Comparison of ENCODE assay signal across 10 mouse cellular contexts in genomic region chr7:56348528-56348927, GRCm38 (mm10).
DNase-seq lines count a peak whose midpoint lies in the region; ATAC-seq and TF ChIP-seq lines count a peak whose summit lies in the region.
"Had no signal": no experiment of that assay in that cellular context is flagged by ENCODE, and none has a peak within 500 bp of the region (broad histone marks: within the 10 kb centered on the region; RNA-seq: fewer than 3 reads in every experiment).

No protein-coding gene starts in this region.

- no peak overlapping the region for H3K4me2 ChIP-seq in hindbrain, postnatal 0 days (ENCODE audit: low read depth, low read length)
- H3K4me2 ChIP-seq in hindbrain, embryonic 12.5 days (replicated peaks), result no peak overlapping the region
- H3K4me2 ChIP-seq in midbrain, postnatal 0 days (ENCODE audit: low read depth, low read length, poor library complexity, severe bottlenecking), result no peak overlapping the region
- H3K4me2 ChIP-seq in midbrain, embryonic 16.5 days (ENCODE audit: low read length), result no peak overlapping the region
- H3K4me2 ChIP-seq: lung, embryonic 15.5 days; neural tube, embryonic 13.5 days had no signal

- H3K4me3 ChIP-seq in hindbrain, postnatal 0 days (ENCODE audit: low read length), result no peak overlapping the region
- no peak overlapping the region for H3K4me3 ChIP-seq in hindbrain, embryonic 12.5 days
- no peak overlapping the region for H3K4me3 ChIP-seq in midbrain, postnatal 0 days (ENCODE audit: low read depth, low read length)
- no peak overlapping the region for H3K4me3 ChIP-seq in midbrain, embryonic 16.5 days (ENCODE audit: low read depth, low read length)
- H3K4me3 ChIP-seq: lung, embryonic 15.5 days; neural tube, embryonic 13.5 days had no signal

- intact Hi-C loops in heart, postnatal 14 days (cut with DNase I), result loop anchor here (2.0 kb wide), 1 partner anchor 14 kb away; no protein-coding TSS in a partner anchor

- ATAC-seq in hindbrain, postnatal 0 days, result no peak
- no peak for ATAC-seq in hindbrain, embryonic 12.5 days (ENCODE audit: low FRiP score)
- ATAC-seq in midbrain, postnatal 0 days (ENCODE audit: low FRiP score), result no peak
- no peak for ATAC-seq in midbrain, embryonic 16.5 days
- ATAC-seq in megakaryocyte-erythroid progenitor cell, adult 5-6 weeks (replicated peaks; ENCODE audit: low FRiP score, low TSS enrichment, poor library complexity, severe bottlenecking), result no peak

- H3K36me3 ChIP-seq in hindbrain, postnatal 0 days (ENCODE audit: insufficient read depth, low read length), result no peaks in the 10 kb centered on the region
- no peaks in the 10 kb centered on the region for H3K36me3 ChIP-seq in hindbrain, embryonic 12.5 days
- H3K36me3 ChIP-seq in midbrain, postnatal 0 days (ENCODE audit: insufficient read depth, low read length), result no peaks in the 10 kb centered on the region
- no peaks in the 10 kb centered on the region for H3K36me3 ChIP-seq in midbrain, embryonic 16.5 days (ENCODE audit: control insufficient read depth, insufficient read depth, low read length)
- H3K36me3 ChIP-seq: lung, embryonic 15.5 days; neural tube, embryonic 13.5 days had no signal

- no peak overlapping the region for H3K9ac ChIP-seq in hindbrain, postnatal 0 days (replicated peaks; ENCODE audit: low read length)
- H3K9ac ChIP-seq in hindbrain, embryonic 12.5 days, result no peak overlapping the region
- H3K9ac ChIP-seq in midbrain, postnatal 0 days (replicated peaks; ENCODE audit: low read length, poor library complexity, severe bottlenecking), result no peak overlapping the region
- no peak overlapping the region for H3K9ac ChIP-seq in midbrain, embryonic 16.5 days (ENCODE audit: low read depth, low read length)
- H3K9ac ChIP-seq: lung, embryonic 15.5 days; neural tube, embryonic 13.5 days had no signal

- 42% methylated on average over 3 of the region's 3 CpGs for WGBS in hindbrain, postnatal 0 days
- 64% methylated on average over 3 of the region's 3 CpGs for WGBS in hindbrain, embryonic 12.5 days
- WGBS in midbrain, postnatal 0 days, result 59% methylated on average over 3 of the region's 3 CpGs
- 60% methylated on average over 3 of the region's 3 CpGs for WGBS in midbrain, embryonic 16.5 days

- TF ChIP-seq CTCF in hindbrain, postnatal 0 days (IDR thresholded peaks at IDR 0.05; ENCODE audit: low read depth), result peak; percentile 54
- TF ChIP-seq CTCF in midbrain, postnatal 0 days (IDR thresholded peaks at IDR 0.05), result peak; percentile 69

- no peaks in the 10 kb centered on the region; the same call in 1 of the 2 replicates for H3K9me3 ChIP-seq in hindbrain, postnatal 0 days (ENCODE audit: low read length)
- no peaks in the 10 kb centered on the region for H3K9me3 ChIP-seq in hindbrain, embryonic 12.5 days (replicated peaks)
- H3K9me3 ChIP-seq in midbrain, postnatal 0 days (ENCODE audit: low read length), result no peaks in the 10 kb centered on the region
- no peaks in the 10 kb centered on the region; the same call in 1 of the 2 replicates for H3K9me3 ChIP-seq in midbrain, embryonic 16.5 days (replicated peaks; ENCODE audit: control insufficient read depth, low read length, poor library complexity, severe bottlenecking)
- H3K9me3 ChIP-seq: lung, embryonic 15.5 days; neural tube, embryonic 13.5 days had no signal

- H3K27me3 ChIP-seq in hindbrain, postnatal 0 days (ENCODE audit: insufficient read depth, low read length), result no peaks in the 10 kb centered on the region
- no peaks in the 10 kb centered on the region for H3K27me3 ChIP-seq in hindbrain, embryonic 12.5 days
- H3K27me3 ChIP-seq in midbrain, postnatal 0 days (ENCODE audit: insufficient read depth, low read length), result no peaks in the 10 kb centered on the region
- H3K27me3 ChIP-seq in midbrain, embryonic 16.5 days (ENCODE audit: control insufficient read depth, insufficient read depth, low read depth, low read length), result no peaks in the 10 kb centered on the region
- H3K27me3 ChIP-seq: lung, embryonic 15.5 days; neural tube, embryonic 13.5 days had no signal

- DNase-seq in adrenal gland, postnatal 14 days, result peak; percentile 22
- no peak for DNase-seq in adrenal gland, adult 18-20 months (ENCODE audit: low spot score in 2 of 2)
- DNase-seq in hindbrain, postnatal 0 days (ENCODE audit: low spot score), result peak; percentile 51
- DNase-seq in midbrain, postnatal 0 days (ENCODE audit: low spot score), result peak; percentile 57
- peak; percentile 7 to 44 for DNase-seq in heart, postnatal 14 days

- no peaks in the 10 kb centered on the region for H3K4me1 ChIP-seq in hindbrain, postnatal 0 days (ENCODE audit: insufficient read depth, low read length)
- no peaks in the 10 kb centered on the region for H3K4me1 ChIP-seq in hindbrain, embryonic 12.5 days
- no peaks in the 10 kb centered on the region for H3K4me1 ChIP-seq in midbrain, postnatal 0 days (ENCODE audit: insufficient read depth, low read length)
- no peaks in the 10 kb centered on the region for H3K4me1 ChIP-seq in midbrain, embryonic 16.5 days (ENCODE audit: control insufficient read depth, insufficient read depth, low read length)
- H3K4me1 ChIP-seq: lung, embryonic 15.5 days; neural tube, embryonic 13.5 days had no signal

- no peak overlapping the region for H3K27ac ChIP-seq in hindbrain, postnatal 0 days
- H3K27ac ChIP-seq in hindbrain, embryonic 12.5 days, result no peak overlapping the region
- no peak overlapping the region for H3K27ac ChIP-seq in midbrain, postnatal 0 days (ENCODE audit: low read depth, low read length)
- H3K27ac ChIP-seq in midbrain, embryonic 16.5 days (ENCODE audit: low read length), result no peak overlapping the region
- H3K27ac ChIP-seq: lung, embryonic 15.5 days; neural tube, embryonic 13.5 days had no signal

Comparison
In these comparisons a context has a peak if more than half of its experiments do, and no peak if none do; other contexts are left out.
1. DNase-seq: peak in adrenal gland, postnatal 14 days (single experiment), hindbrain, postnatal 0 days (single experiment), midbrain, postnatal 0 days (single experiment) and heart, postnatal 14 days (2 of 2); none in adrenal gland, adult 18-20 months (0 of 2).